Mouse (Mus musculus) lung, postnatal 0 days (tissue): ENCODE measurements around the gene Naga. TPM values are rescaled to one million over a fixed set of nuclear protein-coding genes. Genes with fewer than 3 reads are reported as not detected.

Experiments used
- ATAC-seq: fragments of 200-750 bp; cut with Nextera tagmentation; 2 replicates; pipeline ENCODE4 v1.8.0; 2017; ENCODE audit warnings: moderate library complexity
- DNase-seq: peaks from one replicate; pipeline ENCODE4 v3.0.0-alpha.2; 2016; ENCODE audit warnings: low spot score
- H3K27ac ChIP-seq: fragments of 300-500 bp; sonication (generic); 2 replicates; pipeline ENCODE4 v1.5.1; 2014; ENCODE audit warnings: antibody characterized with exemption, mild to moderate bottlenecking, low read length, mixed read lengths
- H3K27me3 ChIP-seq: fragments of 300-500 bp; sonication (generic); replicated peaks from 2 replicates; pipeline ENCODE4 v1.6.1; 2014; ENCODE audit warnings: low read length, mixed read lengths; ENCODE audit not compliant: insufficient read depth
- H3K36me3 ChIP-seq: fragments of 300-500 bp; sonication (generic); 2 replicates; pipeline ENCODE4 v1.6.1; 2014; ENCODE audit warnings: low read length, mixed read lengths; ENCODE audit not compliant: insufficient read depth
- H3K4me1 ChIP-seq: fragments of 300-500 bp; sonication (generic); 2 replicates; pipeline ENCODE4 v1.6.1; 2014; ENCODE audit warnings: antibody characterized with exemption, low read depth, low read length, mixed read lengths; ENCODE audit not compliant: insufficient read depth
- H3K4me2 ChIP-seq: fragments of 300-500 bp; sonication (generic); replicated peaks from 2 replicates; pipeline ENCODE4 v1.6.1; 2014; ENCODE audit warnings: low read depth, mild to moderate bottlenecking, low read length, moderate library complexity, mixed read lengths
- H3K4me3 ChIP-seq: fragments of 300-500 bp; sonication (generic); 2 replicates; pipeline ENCODE4 v1.5.1; 2014; ENCODE audit warnings: low read depth, low read length
- H3K9ac ChIP-seq: fragments of 300-500 bp; sonication (generic); replicated peaks from 2 replicates; pipeline ENCODE4 v1.6.1; 2014; ENCODE audit warnings: low read depth, mild to moderate bottlenecking
- H3K9me3 ChIP-seq: fragments of 300-500 bp; sonication (generic); 2 replicates; pipeline ENCODE4 v1.6.1; 2016; ENCODE audit warnings: low read length, mixed read lengths
- CTCF ChIP-seq: IDR thresholded peaks from 2 replicates; pipeline ENCODE4 v1.5.1; 2016; ENCODE audit warnings: antibody characterized with exemption, mild to moderate bottlenecking
- EP300 ChIP-seq: IDR thresholded peaks from 2 replicates; pipeline ENCODE4 v1.6.1; 2016; ENCODE audit warnings: antibody characterized with exemption, mild to moderate bottlenecking, control low read depth
- WGBS: fragments of 180-500 bp; shearing (Covaris S2); extraction: QIAGEN DNeasy Blood & Tissue Kit; methylation state at CpG from one replicate; pipeline ENCODE4 v1.1.7; 2014; 5-methylcytosine and 5-hydroxymethylcytosine counted together
- polyA plus RNA-seq: library from polyadenylated mRNA; unstranded; fragments of >200 nt; fragmentation: Nextera tagmentation; extraction: Ambion mirVana; gene quantifications from 2 replicates; pipeline ENCODE4 v1.2.1, GENCODE M21; 2015

Naga gene
- polyA plus RNA-seq, 1 experiment from 2014 or later, result 73.0 TPM

- H3K4me2 ChIP-seq, result 0 out of 2 replicates have a peak within 1 kb of the TSS, but pooled peaks have one; percentile 1
- H3K4me1 ChIP-seq, result no peaks in the 10 kb centered on the region
- 51% methylated on average over 38 of the region's 39 CpGs for WGBS
- H3K27me3 ChIP-seq, result no peaks in the 10 kb centered on the region
- no peak within 1 kb of the TSS for H3K9ac ChIP-seq
- H3K4me3 ChIP-seq, result no peak within 1 kb of the TSS
- peak; percentile 19; the same call in 1 of the 2 replicates for ATAC-seq
- no peaks in the 10 kb centered on the region for H3K36me3 ChIP-seq
- H3K9me3 ChIP-seq, result no peaks in the 10 kb centered on the region
- TF ChIP-seq CTCF, result no peak
- TF ChIP-seq EP300, result no peak
- H3K27ac ChIP-seq, result no peak within 1 kb of the TSS
- peak; percentile 22 for DNase-seq
Measured at GRCm38 (mm10) chr15:82298764-82299561, 39.8 kb downstream of the Naga start, which contains the start of gene Wbp2nl. TSS of gene Wbp2nl (plus strand) at chr15:82298954.

GRCm38 (mm10) chr15:82294059-82294458 is 44.7 kb downstream of the Naga start:
- Histone ChIP-seq H3K4me3 (no peak overlapping the region), H3K27ac (no peak overlapping the region), H3K4me2 (no peak overlapping the region), H3K4me1 (no peaks in the 10 kb centered on the region), H3K27me3 (no peaks in the 10 kb centered on the region), H3K36me3 (no peaks in the 10 kb centered on the region), H3K9ac (no peak overlapping the region), H3K9me3 (no peaks in the 10 kb centered on the region)
- ATAC-seq (no peak), DNase-seq (peak; percentile 18)
- 32% methylated on average over 8 of the region's 8 CpGs for WGBS
- TF ChIP-seq EP300 (no peak), CTCF (peak; percentile 73)

DNA sequence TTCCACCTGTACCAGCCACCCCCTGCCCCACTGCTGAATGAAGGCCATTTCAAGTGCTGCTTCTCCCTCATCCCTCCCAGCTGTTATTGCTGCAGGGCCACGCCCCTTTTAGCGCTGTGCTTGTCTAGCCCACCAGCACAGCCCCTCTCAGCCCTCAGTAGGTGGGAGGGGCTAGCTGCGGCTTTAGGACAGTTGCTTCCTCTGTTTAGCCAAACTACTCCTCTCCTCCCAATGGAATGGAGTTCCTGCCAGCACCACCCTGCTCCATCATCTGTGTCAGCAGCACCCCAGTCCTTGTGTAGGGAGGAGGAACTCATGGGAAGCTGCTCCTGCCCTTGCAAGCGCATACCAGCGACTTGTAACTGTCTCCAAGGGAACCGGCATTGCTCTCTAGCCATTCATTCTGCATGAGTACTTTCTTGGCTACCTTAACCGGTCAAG is 45.4 kb downstream of the Naga start:
- TF ChIP-seq CTCF (no peak), EP300 (no peak)
- Histone ChIP-seq H3K4me3 (no peak overlapping the region), H3K9ac (no peak overlapping the region), H3K27ac (no peak overlapping the region), H3K27me3 (no peaks in the 10 kb centered on the region), H3K36me3 (no peaks in the 10 kb centered on the region), H3K4me2 (no peak overlapping the region), H3K4me1 (no peaks in the 10 kb centered on the region), H3K9me3 (no peaks in the 10 kb centered on the region)
- DNase-seq (peak; percentile 27), ATAC-seq (no peak; the same call in 1 of the 2 replicates)
- 6% methylated on average over 7 of the region's 7 CpGs for WGBS

DNA sequence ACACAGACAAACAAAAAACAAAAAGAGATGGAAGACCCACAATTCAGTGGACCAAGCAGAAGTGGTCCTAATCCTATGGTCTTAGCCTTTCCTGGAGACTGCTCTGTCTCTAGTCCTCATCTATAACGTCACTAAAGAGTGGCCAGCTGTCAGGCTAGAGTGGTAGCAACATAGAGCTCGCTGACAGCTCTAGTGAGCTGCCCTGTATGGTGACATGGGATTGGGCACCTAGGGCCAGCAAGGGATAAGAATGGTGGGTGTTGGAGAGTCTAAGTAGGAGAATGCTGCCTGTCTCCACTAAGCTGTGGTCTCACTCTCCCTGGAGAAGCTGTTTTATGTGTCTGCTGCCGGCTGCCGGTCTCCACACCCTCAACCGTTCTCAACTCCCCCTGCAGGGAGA is 45.9 kb downstream of the Naga start:
- no peak overlapping the region for H3K9ac ChIP-seq
- no peak overlapping the region for H3K4me3 ChIP-seq
- H3K9me3 ChIP-seq, result no peaks in the 10 kb centered on the region
- no peaks in the 10 kb centered on the region for H3K36me3 ChIP-seq
- H3K27ac ChIP-seq, result no peak overlapping the region
- WGBS, result 16% methylated on average over 5 of the region's 5 CpGs
- no peak for TF ChIP-seq EP300
- no peak for TF ChIP-seq CTCF
- H3K4me1 ChIP-seq, result no peaks in the 10 kb centered on the region
- DNase-seq, result no peak
- H3K27me3 ChIP-seq, result no peaks in the 10 kb centered on the region
- no peak overlapping the region for H3K4me2 ChIP-seq
- no peak for ATAC-seq

GRCm38 (mm10) chr15:82290252-82290651 is 48.5 kb downstream of the Naga start:
- Histone ChIP-seq H3K4me2 (no peak overlapping the region), H3K9ac (no peak overlapping the region), H3K4me1 (no peaks in the 10 kb centered on the region), H3K9me3 (no peaks in the 10 kb centered on the region), H3K27ac (no peak overlapping the region), H3K36me3 (no peaks in the 10 kb centered on the region), H3K4me3 (no peak overlapping the region), H3K27me3 (no peaks in the 10 kb centered on the region)
- TF ChIP-seq EP300 (no peak), CTCF (no peak)
- ATAC-seq (no peak), DNase-seq (no peak)
- 87% methylated on average over 7 of the region's 7 CpGs for WGBS

DNA sequence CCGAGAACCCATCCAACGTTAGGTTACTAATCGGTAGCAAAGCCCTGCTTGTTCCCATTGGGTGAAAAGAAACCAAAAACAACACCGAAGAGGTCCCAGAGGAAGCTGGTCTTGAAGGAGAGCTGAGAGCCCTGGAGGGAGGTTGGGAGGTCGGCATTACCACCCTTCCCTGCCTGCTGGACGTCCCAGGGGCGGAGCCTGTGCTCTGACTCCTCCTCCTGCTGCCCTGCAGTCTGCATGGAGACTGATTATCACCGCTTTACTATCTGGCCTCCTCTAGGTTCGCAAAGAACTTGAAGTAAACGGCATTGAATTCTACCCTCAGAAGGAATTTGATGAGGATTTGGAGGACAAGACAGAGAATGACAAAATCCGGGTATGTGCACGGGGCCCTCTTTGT is 52.6 kb downstream of the Naga start:
- Histone ChIP-seq H3K9me3 (no peaks in the 10 kb centered on the region), H3K4me2 (no peak overlapping the region), H3K27me3 (no peaks in the 10 kb centered on the region), H3K9ac (no peak overlapping the region), H3K27ac (no peak overlapping the region), H3K4me1 (no peaks in the 10 kb centered on the region), H3K36me3 (no peaks in the 10 kb centered on the region), H3K4me3 (no peak overlapping the region)
- WGBS, result 59% methylated on average over 12 of the region's 12 CpGs
- TF ChIP-seq CTCF (no peak), EP300 (no peak)
- ATAC-seq (no peak), DNase-seq (no peak)
